Mouse (Mus musculus): ENCODE data around the gene Tbc1d8b. TPM values are rescaled to one million over a fixed set of nuclear protein-coding genes. Genes with fewer than 3 reads are reported as not detected.

Gene Tbc1d8b
- 0.22 and 0.23 TPM in 2 replicates for polyA plus RNA-seq (2014; fragmentation: Nextera tagmentation; extraction: Ambion mirVana)

DNA sequence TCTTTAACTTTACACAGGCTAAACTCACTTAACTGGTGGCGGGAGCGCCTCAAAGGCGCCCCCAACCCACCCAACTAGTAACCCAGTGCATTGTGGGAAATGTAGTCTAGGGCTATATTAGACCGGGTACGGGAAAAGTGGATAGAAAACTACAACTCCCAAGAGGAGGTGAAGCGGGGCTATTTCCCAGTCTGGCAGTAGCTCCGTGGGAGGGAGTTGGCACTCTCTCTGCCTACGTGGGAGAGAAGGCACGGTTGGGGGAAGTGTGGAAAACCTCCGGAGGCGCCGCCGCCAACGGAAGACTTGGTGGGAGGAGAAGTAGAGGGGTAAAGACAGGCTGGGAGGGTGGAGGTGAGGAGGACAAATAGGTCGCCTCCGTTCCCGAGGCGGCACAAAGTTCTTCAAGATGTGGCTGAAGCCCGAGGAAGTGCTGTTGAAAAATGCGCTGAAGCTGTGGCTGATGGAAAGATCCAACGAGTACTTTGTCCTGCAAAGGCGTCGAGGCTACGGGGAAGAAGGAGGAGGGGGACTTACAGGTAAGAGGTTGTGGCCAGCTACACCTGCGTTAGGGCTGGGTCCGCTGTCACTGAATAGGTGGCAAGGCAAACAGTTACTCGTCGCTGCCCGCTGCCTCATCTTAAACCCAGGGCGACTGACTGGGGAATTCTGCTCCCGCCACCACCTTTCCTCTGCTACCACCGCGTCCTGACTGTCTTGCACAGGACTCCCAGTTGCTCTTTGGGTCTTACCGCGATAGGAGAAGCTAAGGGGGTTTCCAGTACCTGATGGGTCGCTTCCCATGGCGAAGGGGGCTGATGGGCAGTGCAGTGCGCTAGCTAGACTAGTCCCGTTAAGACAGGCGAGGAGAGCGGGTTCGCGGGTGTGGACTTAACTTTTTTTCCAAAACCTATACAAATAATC, at the start of gene Tbc1d8b:
Gene Tbc1d8b (plus strand): TSS at position 222 of the 921 bp plus-strand sequence.
- DNase-seq (ENCODE audit: low spot score) (peak; percentile 85), ATAC-seq (ENCODE audit: low FRiP score) (peak; percentile 100)
- Histone ChIP-seq H3K4me3 (replicated peaks; ENCODE audit: low read length) (peak within 1 kb of the TSS; percentile 51), H3K27ac (no peak within 1 kb of the TSS), H3K27me3 (ENCODE audit: control insufficient read depth, insufficient read depth, low read length) (0 out of 2 replicates have a peak, but pooled peaks cover 9% of the 10 kb centered on the region), H3K4me2 (replicated peaks) (peak within 1 kb of the TSS; percentile 64), H3K9me3 (ENCODE audit: control insufficient read depth, low read length) (no peaks in the 10 kb centered on the region), H3K36me3 (replicated peaks; ENCODE audit: control insufficient read depth, insufficient read depth) (no peaks in the 10 kb centered on the region), H3K9ac (peak within 1 kb of the TSS; percentile 50), H3K4me1 (replicated peaks; ENCODE audit: control insufficient read depth, insufficient read depth, low read length) (no peaks in the 10 kb centered on the region)
- WGBS, result 17% methylated on average over 43 of the region's 43 CpGs

- whole genome bisulfite sequencing, result 81% methylated on average over 2 of the region's 2 CpGs
These were observed 45.1 kb upstream of the Tbc1d8b start for GRCm38 (mm10) chrX:139639744-139640143.

GRCm38 (mm10) chrX:139640418-139640817, 44.4 kb upstream of the Tbc1d8b start:
- no peak for DNase-seq (ENCODE audit: low spot score)
- Histone ChIP-seq H3K4me1 (replicated peaks; ENCODE audit: control insufficient read depth, insufficient read depth, low read length) (no peaks in the 10 kb centered on the region), H3K9ac (no peak overlapping the region), H3K9me3 (ENCODE audit: control insufficient read depth, low read length) (no peaks in the 10 kb centered on the region), H3K27ac (no peak overlapping the region), H3K4me3 (replicated peaks; ENCODE audit: low read length) (no peak overlapping the region), H3K36me3 (replicated peaks; ENCODE audit: control insufficient read depth, insufficient read depth) (no peaks in the 10 kb centered on the region), H3K4me2 (replicated peaks) (no peak overlapping the region), H3K27me3 (ENCODE audit: control insufficient read depth, insufficient read depth, low read length) (no peaks in the 10 kb centered on the region)
- ATAC-seq (ENCODE audit: low FRiP score), result no peak

More at GRCm38 (mm10) chrX:139639744-139640143, 45.1 kb upstream of the Tbc1d8b start:
- ATAC-seq (ENCODE audit: low FRiP score) (no peak), DNase-seq (ENCODE audit: low spot score) (no peak)
- H3K27me3 ChIP-seq (ENCODE audit: control insufficient read depth, insufficient read depth, low read length), result no peaks in the 10 kb centered on the region
- no peak overlapping the region for H3K4me3 ChIP-seq (replicated peaks; ENCODE audit: low read length)
- no peaks in the 10 kb centered on the region for H3K9me3 ChIP-seq (ENCODE audit: control insufficient read depth, low read length)
- H3K4me1 ChIP-seq (replicated peaks; ENCODE audit: control insufficient read depth, insufficient read depth, low read length), result no peaks in the 10 kb centered on the region
- H3K9ac ChIP-seq, result no peak overlapping the region
- H3K36me3 ChIP-seq (replicated peaks; ENCODE audit: control insufficient read depth, insufficient read depth), result no peaks in the 10 kb centered on the region
- H3K27ac ChIP-seq, result no peak overlapping the region
- H3K4me2 ChIP-seq (replicated peaks), result no peak overlapping the region

GRCm38 (mm10) chrX:139652226-139652625, 32.6 kb upstream of the Tbc1d8b start:
- DNase-seq (ENCODE audit: low spot score) (no peak), ATAC-seq (ENCODE audit: low FRiP score) (no peak)
- Histone ChIP-seq H3K9me3 (ENCODE audit: control insufficient read depth, low read length) (no peaks in the 10 kb centered on the region), H3K27ac (no peak overlapping the region), H3K36me3 (replicated peaks; ENCODE audit: control insufficient read depth, insufficient read depth) (no peaks in the 10 kb centered on the region), H3K9ac (no peak overlapping the region), H3K27me3 (ENCODE audit: control insufficient read depth, insufficient read depth, low read length) (no peaks in the 10 kb centered on the region; the same call in 1 of the 2 replicates), H3K4me1 (replicated peaks; ENCODE audit: control insufficient read depth, insufficient read depth, low read length) (no peaks in the 10 kb centered on the region), H3K4me2 (replicated peaks) (no peak overlapping the region), H3K4me3 (replicated peaks; ENCODE audit: low read length) (no peak overlapping the region)
- WGBS, result 88% methylated on average over 5 of the region's 5 CpGs

DNA sequence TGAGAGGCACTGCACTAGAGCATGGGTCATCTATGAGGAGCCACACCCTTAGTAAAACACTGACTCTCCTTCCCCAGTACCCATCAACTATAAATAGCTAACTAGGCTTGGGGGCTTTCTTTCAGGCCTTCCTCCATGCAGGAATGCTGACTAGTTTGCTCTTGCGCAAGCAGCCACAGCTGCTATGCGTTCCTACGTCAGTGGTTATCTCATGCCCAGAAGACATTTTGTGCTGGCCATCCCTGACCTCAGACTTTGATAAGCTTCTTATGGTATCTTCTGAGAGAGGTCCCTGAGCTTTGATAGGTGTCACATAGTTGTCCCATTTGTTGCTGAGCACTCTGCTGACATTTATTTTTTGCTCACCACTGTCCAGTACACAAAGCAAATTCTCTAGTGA, 31.5 kb upstream of the Tbc1d8b start:
- DNase-seq (ENCODE audit: low spot score) (no peak), ATAC-seq (ENCODE audit: low FRiP score) (no peak)
- Histone ChIP-seq H3K27ac (no peak overlapping the region), H3K4me3 (replicated peaks; ENCODE audit: low read length) (no peak overlapping the region), H3K4me2 (replicated peaks) (no peak overlapping the region), H3K9ac (no peak overlapping the region), H3K36me3 (replicated peaks; ENCODE audit: control insufficient read depth, insufficient read depth) (no peaks in the 10 kb centered on the region), H3K9me3 (ENCODE audit: control insufficient read depth, low read length) (no peaks in the 10 kb centered on the region), H3K4me1 (replicated peaks; ENCODE audit: control insufficient read depth, insufficient read depth, low read length) (no peaks in the 10 kb centered on the region), H3K27me3 (ENCODE audit: control insufficient read depth, insufficient read depth, low read length) (no peaks in the 10 kb centered on the region; the same call in 1 of the 2 replicates)
- 93% methylated on average over 3 of the region's 3 CpGs for WGBS

DNA sequence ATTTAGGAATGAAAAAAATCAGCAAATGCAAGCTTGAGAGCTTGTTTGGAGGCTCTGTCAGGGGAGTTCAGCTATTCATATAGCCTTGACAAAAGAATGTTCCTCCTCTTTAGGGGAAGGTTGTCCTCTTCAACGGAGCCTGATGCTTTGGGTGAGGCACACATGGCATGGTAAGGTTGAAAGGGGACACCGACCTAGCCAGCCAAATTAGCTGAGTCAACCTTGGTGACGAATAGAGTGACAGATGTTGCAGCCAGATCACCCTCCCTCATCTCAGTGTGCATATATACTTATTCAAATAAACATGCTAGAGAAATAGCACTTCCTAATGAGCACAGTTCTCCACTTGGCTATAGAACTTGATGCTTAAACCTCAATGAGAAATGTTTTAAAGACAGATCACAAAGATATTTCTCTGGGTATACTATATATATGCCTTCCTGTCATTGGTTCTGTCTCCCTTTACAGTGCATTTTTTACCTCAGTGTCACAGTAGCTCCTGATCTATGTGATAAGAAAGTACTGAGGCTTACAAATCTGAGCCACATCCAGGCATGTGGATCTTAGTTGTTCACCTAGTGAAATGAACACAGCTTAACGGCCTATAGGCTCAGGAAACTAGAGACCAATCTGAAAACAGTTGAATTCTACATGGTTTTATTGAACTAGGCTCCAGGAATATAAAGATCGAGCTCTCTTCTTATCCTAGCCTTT, 30.3 kb upstream of the Tbc1d8b start:
- no peak overlapping the region for H3K4me3 ChIP-seq (replicated peaks; ENCODE audit: low read length)
- WGBS, result 83% methylated on average over 5 of the region's 5 CpGs
- no peaks in the 10 kb centered on the region for H3K9me3 ChIP-seq (ENCODE audit: control insufficient read depth, low read length)
- no peak overlapping the region for H3K4me2 ChIP-seq (replicated peaks)
- no peaks in the 10 kb centered on the region; the same call in 1 of the 2 replicates for H3K27me3 ChIP-seq (ENCODE audit: control insufficient read depth, insufficient read depth, low read length)
- H3K4me1 ChIP-seq (replicated peaks; ENCODE audit: control insufficient read depth, insufficient read depth, low read length), result no peaks in the 10 kb centered on the region
- DNase-seq (ENCODE audit: low spot score), result no peak
- no peak overlapping the region for H3K27ac ChIP-seq
- no peak for ATAC-seq (ENCODE audit: low FRiP score)
- no peaks in the 10 kb centered on the region for H3K36me3 ChIP-seq (replicated peaks; ENCODE audit: control insufficient read depth, insufficient read depth)
- H3K9ac ChIP-seq, result no peak overlapping the region

- Histone ChIP-seq H3K9me3 (ENCODE audit: control insufficient read depth, low read length) (no peaks in the 10 kb centered on the region), H3K4me1 (replicated peaks; ENCODE audit: control insufficient read depth, insufficient read depth, low read length) (no peaks in the 10 kb centered on the region), H3K36me3 (replicated peaks; ENCODE audit: control insufficient read depth, insufficient read depth) (no peaks in the 10 kb centered on the region), H3K4me2 (replicated peaks) (no peak overlapping the region), H3K27ac (no peak overlapping the region), H3K27me3 (ENCODE audit: control insufficient read depth, insufficient read depth, low read length) (no peaks in the 10 kb centered on the region), H3K9ac (no peak overlapping the region), H3K4me3 (replicated peaks; ENCODE audit: low read length) (no peak overlapping the region)
- WGBS, result 55% methylated on average over 1 of the region's 1 CpGs
- ATAC-seq (ENCODE audit: low FRiP score) (no peak), DNase-seq (ENCODE audit: low spot score) (no peak)
These were observed 22.7 kb upstream of the Tbc1d8b start for GRCm38 (mm10) chrX:139662111-139662510.

- H3K27ac ChIP-seq, result no peak overlapping the region
- no peaks in the 10 kb centered on the region for H3K4me1 ChIP-seq (replicated peaks; ENCODE audit: control insufficient read depth, insufficient read depth, low read length)
- 77% methylated on average over 2 of the region's 2 CpGs for WGBS
- DNase-seq (ENCODE audit: low spot score) (peak; percentile 26), ATAC-seq (ENCODE audit: low FRiP score) (no peak)
- H3K4me3 ChIP-seq (replicated peaks; ENCODE audit: low read length), result no peak overlapping the region
- H3K36me3 ChIP-seq (replicated peaks; ENCODE audit: control insufficient read depth, insufficient read depth), result no peaks in the 10 kb centered on the region
- no peaks in the 10 kb centered on the region for H3K9me3 ChIP-seq (ENCODE audit: control insufficient read depth, low read length)
- H3K4me2 ChIP-seq (replicated peaks), result no peak overlapping the region
- H3K9ac ChIP-seq, result no peak overlapping the region
- H3K27me3 ChIP-seq (ENCODE audit: control insufficient read depth, insufficient read depth, low read length), result 0 out of 2 replicates have a peak, but pooled peaks cover 7% of the 10 kb centered on the region
These were observed 19.0 kb upstream of the Tbc1d8b start for GRCm38 (mm10) chrX:139665829-139666228.

- H3K9ac ChIP-seq, result no peak overlapping the region
- H3K4me3 ChIP-seq (replicated peaks; ENCODE audit: low read length), result peak overlapping the region; percentile 51
- ATAC-seq (ENCODE audit: low FRiP score), result peak; percentile 56; the same call in 1 of the 2 replicates
- H3K36me3 ChIP-seq (replicated peaks; ENCODE audit: control insufficient read depth, insufficient read depth), result no peaks in the 10 kb centered on the region
- no peak for DNase-seq (ENCODE audit: low spot score)
- no peak overlapping the region for H3K27ac ChIP-seq
- 0 out of 2 replicates have a peak, but pooled peaks cover 9% of the 10 kb centered on the region for H3K27me3 ChIP-seq (ENCODE audit: control insufficient read depth, insufficient read depth, low read length)
- H3K4me2 ChIP-seq (replicated peaks), result peak overlapping the region; percentile 64
- H3K4me1 ChIP-seq (replicated peaks; ENCODE audit: control insufficient read depth, insufficient read depth, low read length), result no peaks in the 10 kb centered on the region
- WGBS, result 16% methylated on average over 8 of the region's 8 CpGs
- no peaks in the 10 kb centered on the region for H3K9me3 ChIP-seq (ENCODE audit: control insufficient read depth, low read length)
These were observed 404 bp upstream of the Tbc1d8b start for GRCm38 (mm10) chrX:139684410-139684774.

Measured in hindbrain, embryonic 14.5 days (tissue).